Mouse (Mus musculus): Measurements from ENCODE around the gene Rsph6a. TPM values are rescaled to one million over a fixed set of nuclear protein-coding genes. Genes with fewer than 3 reads are reported as not detected.

The Rsph6a gene
- total RNA-seq, 2 experiments from 2014 or later = not detected

DNA sequence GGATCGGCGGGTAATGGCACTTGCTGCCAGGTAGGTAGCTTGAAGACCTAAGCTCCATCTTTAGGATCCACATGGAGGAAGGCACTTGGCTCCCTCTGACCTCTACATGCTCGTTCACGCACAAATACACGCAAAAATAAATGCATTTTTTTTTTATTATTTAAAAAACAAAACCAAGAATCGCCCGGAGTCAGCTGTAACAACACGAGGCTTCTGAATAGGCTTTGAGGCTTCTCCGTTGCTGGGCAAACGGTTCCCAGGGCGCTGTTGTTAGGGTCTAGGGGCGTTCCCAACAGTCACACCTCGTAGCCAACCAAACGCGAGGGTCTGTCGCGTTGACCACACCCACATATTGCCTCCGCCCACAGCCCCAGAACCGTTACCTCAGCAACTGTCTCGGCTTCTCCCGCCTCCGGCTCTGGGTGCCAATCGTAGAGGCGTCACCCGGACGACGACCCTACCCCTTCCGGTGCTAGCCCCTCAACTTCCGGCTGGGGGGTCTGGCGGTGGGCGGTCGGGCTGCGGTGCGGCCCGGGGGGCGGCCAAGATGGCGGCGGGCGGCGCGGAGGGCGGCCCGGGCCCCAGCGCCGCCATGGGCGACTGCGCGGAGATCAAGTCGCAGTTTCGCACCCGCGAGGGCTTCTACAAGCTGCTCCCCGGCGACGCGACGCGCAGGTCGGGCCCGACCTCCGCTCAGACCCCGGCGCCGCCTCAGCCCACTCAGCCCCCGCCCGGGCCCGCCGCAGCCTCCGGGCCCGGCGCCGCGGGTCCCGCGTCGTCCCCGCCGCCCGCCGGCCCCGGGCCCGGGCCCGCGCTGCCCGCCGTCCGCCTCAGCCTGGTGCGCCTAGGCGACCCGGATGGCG lies 21.5 kb downstream of the Rsph6a start, which contains the start of gene Dmwd:
Gene Dmwd (plus strand): TSS at position 505 of the 863 bp plus-strand sequence.
- DNase-seq = peak; percentile 92 to 95
- intact Hi-C loops (cut with DNase I) = loop anchor here (2.0 kb wide), 1 partner anchor 13 kb away; no protein-coding TSS in a partner anchor

DNA sequence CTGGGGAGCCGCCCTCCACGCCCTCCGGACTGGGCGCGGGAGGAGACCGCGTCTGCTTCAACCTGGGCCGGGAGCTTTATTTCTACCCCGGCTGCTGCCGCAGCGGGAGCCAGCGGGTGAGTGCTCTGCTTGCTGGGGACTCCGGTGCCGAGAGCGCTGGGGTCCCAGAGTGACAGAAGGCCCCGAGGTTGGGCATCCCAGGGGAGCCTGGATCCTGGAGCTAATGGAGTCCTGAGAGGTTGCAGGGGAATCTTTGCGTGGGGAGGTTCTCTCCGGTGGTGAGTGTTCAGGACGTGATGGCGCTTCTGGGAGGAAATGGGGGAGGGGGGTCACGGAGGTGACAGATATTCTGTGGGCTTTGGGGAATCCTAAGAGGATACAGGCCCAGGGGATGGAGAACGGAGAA lies 22.1 kb downstream of the Rsph6a start:
- DNase-seq = peak; percentile 38 to 39
- intact Hi-C loops (cut with DNase I) = no loop called here

GRCm38 (mm10) chr7:19077761-19078160 lies 23.3 kb downstream of the Rsph6a start:
- DNase-seq = peak in 1 of 2 experiments; percentile 25
- intact Hi-C loops (cut with DNase I) = no loop called here

- DNase-seq = no peak
Measured at GRCm38 (mm10) chr7:19078732-19079131, 24.2 kb downstream of the Rsph6a start.

GRCm38 (mm10) chr7:19080451-19080950 lies 26.0 kb downstream of the Rsph6a start:
- DNase-seq = no peak
- intact Hi-C loops (cut with DNase I) = no loop called here

More at GRCm38 (mm10) chr7:19078732-19079131, 24.2 kb downstream of the Rsph6a start:
- intact Hi-C loops (cut with DNase I) = no loop called here

GRCm38 (mm10) chr7:19082171-19082570 lies 27.7 kb downstream of the Rsph6a start:
- DNase-seq = no peak
- intact Hi-C loops (cut with DNase I) = no loop called here

DNA sequence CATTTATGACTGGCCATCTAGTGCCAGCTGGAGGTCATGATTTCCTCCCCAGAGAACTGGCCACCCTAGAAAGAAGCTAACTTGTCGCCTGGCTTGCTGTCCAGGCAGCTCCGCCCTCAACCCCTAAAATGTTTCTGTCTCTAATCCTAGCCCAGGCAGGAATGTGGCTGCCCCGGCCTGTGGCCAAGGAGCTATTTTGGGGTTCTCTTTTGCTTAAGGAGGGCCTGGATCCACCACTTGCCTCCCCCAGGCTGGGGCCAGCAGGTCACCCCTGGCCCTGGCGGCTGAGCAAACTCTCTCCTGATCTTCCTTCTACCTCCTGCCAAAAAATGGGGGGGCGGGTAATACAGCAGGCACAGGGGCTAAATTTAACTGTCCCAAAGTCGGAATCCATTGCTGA lies 28.6 kb downstream of the Rsph6a start:
- DNase-seq = peak; percentile 76 to 82
- intact Hi-C loops (cut with DNase I) = no loop called here

DNA sequence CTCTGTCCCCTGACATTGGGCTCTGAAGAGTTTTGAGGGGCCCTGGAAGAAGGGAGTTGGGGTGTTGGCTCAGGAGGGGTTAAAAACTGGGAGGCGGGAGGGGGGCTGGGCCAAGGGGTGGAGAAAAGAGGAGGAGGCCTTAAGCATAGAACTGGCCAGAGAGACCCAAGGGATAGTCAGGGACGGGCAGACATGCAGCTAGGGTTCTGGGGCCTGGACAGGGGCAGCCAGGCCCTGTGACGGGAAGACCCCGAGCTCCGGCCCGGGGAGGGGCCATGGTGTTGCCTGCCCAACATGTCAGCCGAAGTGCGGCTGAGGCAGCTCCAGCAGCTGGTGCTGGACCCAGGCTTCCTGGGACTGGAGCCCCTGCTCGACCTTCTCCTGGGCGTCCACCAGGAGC lies 29.2 kb downstream of the Rsph6a start, which contains the start of gene Dmpk:
Gene Dmpk (plus strand): TSS at position 149 of the 400 bp plus-strand sequence.
- peak; percentile 58 to 65 for DNase-seq
- intact Hi-C loops (cut with DNase I) = no loop called here

DNA sequence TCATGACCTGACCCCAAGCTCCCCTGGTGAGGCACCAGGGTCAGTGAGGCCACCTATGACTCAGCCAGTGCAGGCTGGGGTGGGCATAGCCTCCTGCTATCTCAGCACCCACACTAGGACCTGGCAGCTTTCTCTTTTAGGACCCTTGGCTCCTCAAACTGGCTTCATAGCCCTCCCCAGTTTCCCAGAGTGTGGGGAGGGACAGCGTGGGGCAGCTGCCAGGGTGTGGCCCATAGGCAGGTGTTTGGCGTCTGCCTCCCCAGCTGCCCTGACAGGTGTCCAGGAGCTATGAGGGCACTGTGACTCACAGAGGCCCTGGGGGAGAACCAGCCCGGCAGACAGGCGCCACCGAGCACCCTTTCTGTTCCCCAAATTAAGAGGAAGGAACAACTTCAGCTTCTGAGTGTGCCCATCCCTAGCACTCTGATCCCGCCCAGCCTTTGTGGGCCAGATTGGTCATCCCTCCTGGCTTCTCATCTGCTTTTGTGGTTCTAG lies 29.8 kb downstream of the Rsph6a start:
- intact Hi-C loops (cut with DNase I) = no loop called here
- DNase-seq = peak in 1 of 2 experiments; percentile 45

GRCm38 (mm10) chr7:19084921-19085473 lies 30.5 kb downstream of the Rsph6a start:
- DNase-seq = no peak

GRCm38 (mm10) chr7:19085495-19085894 lies 31.0 kb downstream of the Rsph6a start:
- intact Hi-C loops (cut with DNase I) = no loop called here
- DNase-seq = no peak

More at GRCm38 (mm10) chr7:19084921-19085473, 30.5 kb downstream of the Rsph6a start:
- intact Hi-C loops (cut with DNase I) = no loop called here

GRCm38 (mm10) chr7:19086042-19086441 lies 31.6 kb downstream of the Rsph6a start:
- intact Hi-C loops (cut with DNase I) = no loop called here
- peak in 1 of 2 experiments; percentile 62 for DNase-seq

GRCm38 (mm10) chr7:19086760-19087159 lies 32.3 kb downstream of the Rsph6a start:
- DNase-seq = no peak
- intact Hi-C loops (cut with DNase I) = no loop called here

DNA sequence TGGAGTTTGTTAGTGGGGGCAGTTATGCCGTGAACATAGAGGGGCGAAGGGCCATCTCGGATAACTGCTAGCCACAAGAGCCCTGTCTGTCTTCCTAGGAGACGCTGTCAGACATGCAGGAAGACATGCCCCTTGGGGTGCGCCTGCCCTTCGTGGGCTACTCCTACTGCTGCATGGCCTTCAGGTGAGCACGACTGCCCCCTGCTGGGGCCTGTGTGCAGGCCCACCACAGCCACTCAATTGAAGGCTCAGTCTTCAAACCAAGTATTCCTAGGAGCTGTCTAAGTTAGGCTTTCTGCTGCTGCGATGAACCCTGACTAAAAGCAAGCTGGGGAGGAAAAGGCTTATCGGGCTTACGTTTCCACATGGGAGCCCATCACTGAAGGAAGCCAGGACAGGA lies 34.3 kb downstream of the Rsph6a start:
- peak; percentile 78 to 84 for DNase-seq
- intact Hi-C loops (cut with DNase I) = loop anchor here (2.0 kb wide), 1 partner anchor 14 kb away; no protein-coding TSS in a partner anchor

DNA sequence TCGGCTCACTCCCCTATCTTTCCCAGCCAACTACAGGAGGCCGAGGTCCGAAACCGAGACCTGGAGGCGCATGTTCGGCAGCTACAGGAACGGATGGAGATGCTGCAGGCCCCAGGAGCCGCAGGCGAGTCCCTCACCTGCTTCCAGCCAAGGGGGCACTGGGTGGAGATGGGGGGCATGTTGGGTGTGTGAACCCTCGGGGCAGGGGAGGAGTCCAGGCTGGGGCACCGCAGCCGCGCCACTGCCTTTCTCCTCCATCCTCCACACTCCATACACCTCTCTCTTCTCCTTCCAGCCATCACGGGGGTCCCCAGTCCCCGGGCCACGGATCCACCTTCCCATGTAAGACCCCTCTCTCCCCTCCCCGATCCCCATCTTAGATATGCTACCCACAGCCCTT lies 37.4 kb downstream of the Rsph6a start:
- intact Hi-C loops (cut with DNase I) = no loop called here

GRCm38 (mm10) chr7:19092381-19093173 lies 38.1 kb downstream of the Rsph6a start:
- intact Hi-C loops (cut with DNase I) = loop anchor here (1.0 kb wide), 1 partner anchor 23 kb away; no protein-coding TSS in a partner anchor
- DNase-seq = peak; percentile 64 to 69

More for the DNA sequence above, 37.4 kb downstream of the Rsph6a start:
- no peak for DNase-seq

DNA sequence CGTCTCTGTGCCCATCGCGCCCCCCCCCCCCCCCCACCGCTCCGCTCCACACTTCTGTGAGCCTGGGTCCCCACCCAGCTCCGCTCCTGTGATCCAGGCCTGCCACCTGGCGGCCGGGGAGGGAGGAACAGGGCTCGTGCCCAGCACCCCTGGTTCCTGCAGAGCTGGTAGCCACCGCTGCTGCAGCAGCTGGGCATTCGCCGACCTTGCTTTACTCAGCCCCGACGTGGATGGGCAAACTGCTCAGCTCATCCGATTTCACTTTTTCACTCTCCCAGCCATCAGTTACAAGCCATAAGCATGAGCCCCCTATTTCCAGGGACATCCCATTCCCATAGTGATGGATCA lies 38.7 kb downstream of the Rsph6a start:
- peak; percentile 88 to 92 for DNase-seq
- intact Hi-C loops (cut with DNase I) = loop anchor here (1.0 kb wide), 1 partner anchor 24 kb away; no protein-coding TSS in a partner anchor

- peak; percentile 97 to 98 for DNase-seq
- intact Hi-C loops (cut with DNase I) = loop anchor here (1.0 kb wide), 2 partner anchors 24 to 26 kb away; partner anchors contain the start of gene Fbxo46
Measured at GRCm38 (mm10) chr7:19093537-19094385, 39.3 kb downstream of the Rsph6a start.

DNA sequence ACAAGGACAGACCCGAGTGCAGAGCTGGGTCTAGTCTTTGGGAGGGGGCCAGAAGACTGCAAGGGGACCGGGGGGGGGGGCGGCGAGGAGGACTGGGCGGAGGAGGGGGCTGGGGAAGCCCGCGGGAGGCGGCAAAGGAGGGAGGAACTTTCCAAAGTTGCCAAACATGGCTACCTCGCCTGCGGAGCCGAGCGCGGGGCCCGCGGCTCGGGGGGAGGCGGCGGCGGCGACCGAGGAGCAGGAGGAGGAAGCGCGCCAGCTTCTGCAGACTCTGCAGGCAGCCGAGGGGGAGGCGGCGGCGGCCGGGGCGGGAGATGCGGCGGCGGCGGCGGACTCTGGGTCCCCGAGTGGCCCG lies 40.0 kb downstream of the Rsph6a start, which contains the start of gene Six5:
Gene Six5 (plus strand): TSS at position 124 of the 355 bp plus-strand sequence.
- intact Hi-C loops (cut with DNase I) = loop anchor here (1.0 kb wide), 1 partner anchor 25 kb away; the partner anchor contains the start of gene Fbxo46
- peak in 1 of 2 experiments; percentile 71 for DNase-seq
